Mouse (Mus musculus): ENCODE results near the gene Rnf115. TPM values are rescaled to one million over a fixed set of nuclear protein-coding genes. Genes with fewer than 3 reads are reported as not detected.

Rnf115 gene
- total RNA-seq, 1 experiment, result 22.1 TPM

GRCm38 (mm10) chr3:96690298-96690697 is 37.2 kb upstream of the Rnf115 start:
- no peak overlapping the region for H3K4me3 ChIP-seq (ENCODE audit: insufficient read depth in 1 of 2, low read depth in 1 of 2, low read length in 2 of 2, poor library complexity in 1 of 2, severe bottlenecking in 1 of 2)
- H3K4me1 ChIP-seq (ENCODE audit: control insufficient read depth in 2 of 2, insufficient read depth in 2 of 2, low read length in 2 of 2, poor library complexity in 1 of 2), result peaks cover 5 to 11% of the 10 kb centered on the region in 2 experiments
- H3K36me3 ChIP-seq (ENCODE audit: control insufficient read depth, insufficient read depth, low read length, poor library complexity, severe bottlenecking), result no peaks in the 10 kb centered on the region
- no peak for TF ChIP-seq HCFC1 (IDR thresholded peaks at IDR 0.05; ENCODE audit: borderline replicate concordance, insufficient read depth, low read length)
- TF ChIP-seq ZNF384 (IDR thresholded peaks at IDR 0.05; ENCODE audit: low read depth, low read length), result no peak
- no peak for TF ChIP-seq MAFK (IDR thresholded peaks at IDR 0.05; ENCODE audit: insufficient read depth, low read depth, low read length)
- no peak for TF ChIP-seq ZC3H11A (IDR thresholded peaks at IDR 0.05; ENCODE audit: borderline replicate concordance, low read depth, low read length)
- no peak for TF ChIP-seq CHD2 (IDR thresholded peaks at IDR 0.05; ENCODE audit: low read depth, low read length)
- in situ Hi-C loops (cut with MboI; ENCODE audit: low sequenced_read_pairs in 2 of 2, unreplicated experiment in 2 of 2), result no loop called here
- no peak overlapping the region for H3K9ac ChIP-seq (ENCODE audit: insufficient read depth, low read depth, low read length, poor library complexity, severe bottlenecking)
- H3K9me3 ChIP-seq (ENCODE audit: control insufficient read depth, insufficient read depth, low read depth, low read length), result no peaks in the 10 kb centered on the region
- no peak for DNase-seq (ENCODE audit: low read depth, low spot score)
- H3K27ac ChIP-seq (ENCODE audit: insufficient read depth, low read depth, low read length, poor library complexity, severe bottlenecking), result no peak overlapping the region

- no peak overlapping the region for H3K27ac ChIP-seq (ENCODE audit: insufficient read depth, low read depth, low read length, poor library complexity, severe bottlenecking)
These were observed 35.0 kb upstream of the Rnf115 start for GRCm38 (mm10) chr3:96692506-96692905.

DNA sequence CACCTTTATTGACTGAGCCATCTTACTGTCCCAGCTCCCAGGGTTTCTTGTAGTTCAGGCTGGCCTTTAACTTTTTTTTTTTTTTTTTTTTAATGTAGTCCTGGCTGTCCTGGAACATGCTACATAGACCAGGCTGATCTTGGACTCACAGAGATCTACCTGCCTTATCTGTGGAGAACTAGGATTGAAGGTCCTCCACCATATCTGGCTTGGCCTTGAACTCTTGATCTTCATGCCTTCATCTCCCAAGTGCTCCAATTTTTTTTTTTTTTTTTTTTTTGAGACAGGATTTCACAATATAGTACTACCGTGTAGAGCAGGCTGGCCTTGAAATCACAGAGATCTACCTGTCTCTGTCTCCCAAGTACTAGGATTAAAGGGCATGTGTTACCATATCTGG is 33.9 kb upstream of the Rnf115 start:
- peaks cover 10 to 12% of the 10 kb centered on the region in 2 experiments for H3K4me1 ChIP-seq (ENCODE audit: control insufficient read depth in 2 of 2, insufficient read depth in 2 of 2, low read length in 2 of 2, poor library complexity in 1 of 2)

More at GRCm38 (mm10) chr3:96692506-96692905, 35.0 kb upstream of the Rnf115 start:
- TF ChIP-seq ZNF384 (IDR thresholded peaks at IDR 0.05; ENCODE audit: low read depth, low read length) (no peak), MAFK (IDR thresholded peaks at IDR 0.05; ENCODE audit: insufficient read depth, low read depth, low read length) (no peak), ZC3H11A (IDR thresholded peaks at IDR 0.05; ENCODE audit: borderline replicate concordance, low read depth, low read length) (no peak), CHD2 (IDR thresholded peaks at IDR 0.05; ENCODE audit: low read depth, low read length) (no peak), HCFC1 (IDR thresholded peaks at IDR 0.05; ENCODE audit: borderline replicate concordance, insufficient read depth, low read length) (no peak)
- Histone ChIP-seq H3K36me3 (ENCODE audit: control insufficient read depth, insufficient read depth, low read length, poor library complexity, severe bottlenecking) (no peaks in the 10 kb centered on the region), H3K4me1 (ENCODE audit: control insufficient read depth in 2 of 2, insufficient read depth in 2 of 2, low read length in 2 of 2, poor library complexity in 1 of 2) (peaks cover 5 to 7% of the 10 kb centered on the region in 2 experiments), H3K9me3 (ENCODE audit: control insufficient read depth, insufficient read depth, low read depth, low read length) (no peaks in the 10 kb centered on the region), H3K9ac (ENCODE audit: insufficient read depth, low read depth, low read length, poor library complexity, severe bottlenecking) (no peak overlapping the region), H3K4me3 (ENCODE audit: insufficient read depth in 1 of 2, low read depth in 1 of 2, low read length in 2 of 2, poor library complexity in 1 of 2, severe bottlenecking in 1 of 2) (no peak overlapping the region; a peak in 1 of 4 replicates)
- in situ Hi-C loops (cut with MboI; ENCODE audit: low sequenced_read_pairs in 2 of 2, unreplicated experiment in 2 of 2), result no loop called here
- DNase-seq (ENCODE audit: low read depth, low spot score), result no peak

DNA sequence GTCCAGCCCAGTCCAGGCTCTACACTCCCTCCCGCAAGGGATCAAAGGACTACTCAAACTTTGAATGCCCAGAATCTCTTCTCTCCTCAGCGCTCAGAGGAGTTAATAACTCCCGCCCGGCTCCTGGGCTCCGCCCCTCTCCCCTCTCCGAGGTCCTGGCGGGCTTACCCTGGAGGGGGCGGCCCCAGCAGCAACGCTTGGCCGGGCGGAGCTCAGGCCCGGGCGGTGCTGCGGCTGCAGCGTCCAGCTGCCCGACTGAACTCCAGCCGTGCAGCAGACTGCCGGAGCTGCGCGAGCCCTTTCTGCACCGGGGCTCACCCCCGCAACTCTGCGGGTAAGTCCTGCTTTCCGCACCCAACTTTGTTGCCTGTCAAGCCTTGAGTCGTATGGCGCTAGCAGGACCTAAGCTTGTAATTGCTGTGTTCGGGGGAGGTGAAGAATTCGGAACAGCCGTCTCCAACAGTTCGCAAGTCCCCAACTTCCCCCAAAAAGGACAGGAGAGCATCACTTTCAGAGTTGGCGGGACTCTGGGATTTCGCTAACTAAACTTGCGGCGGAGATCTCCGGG is 31.2 kb upstream of the Rnf115 start, which contains the start of gene Pias3:
Gene Pias3 (plus strand): TSS at position 187 of the 568 bp plus-strand sequence.
- Histone ChIP-seq H3K4me1 (ENCODE audit: control insufficient read depth in 2 of 2, insufficient read depth in 2 of 2, low read length in 2 of 2, poor library complexity in 1 of 2) (peaks cover 13 to 18% of the 10 kb centered on the region in 2 experiments), H3K27ac (ENCODE audit: insufficient read depth, low read depth, low read length, poor library complexity, severe bottlenecking) (peak within 1 kb of the TSS; percentile 80), H3K9me3 (ENCODE audit: control insufficient read depth, insufficient read depth, low read depth, low read length) (no peaks in the 10 kb centered on the region), H3K36me3 (ENCODE audit: control insufficient read depth, insufficient read depth, low read length, poor library complexity, severe bottlenecking) (0 out of 2 replicates have a peak, but pooled peaks cover 1% of the 10 kb centered on the region), H3K4me3 (ENCODE audit: insufficient read depth in 1 of 2, low read depth in 1 of 2, low read length in 2 of 2, poor library complexity in 1 of 2, severe bottlenecking in 1 of 2) (peak within 1 kb of the TSS; percentile 88 to 92), H3K9ac (ENCODE audit: insufficient read depth, low read depth, low read length, poor library complexity, severe bottlenecking) (peak within 1 kb of the TSS; percentile 90)
- peak; percentile 85 for DNase-seq (ENCODE audit: low read depth, low spot score)
- in situ Hi-C loops (cut with MboI; ENCODE audit: low sequenced_read_pairs in 2 of 2, unreplicated experiment in 2 of 2), result no loop called here
- TF ChIP-seq ZNF384 (IDR thresholded peaks at IDR 0.05; ENCODE audit: low read depth, low read length) (no peak), ZC3H11A (IDR thresholded peaks at IDR 0.05; ENCODE audit: borderline replicate concordance, low read depth, low read length) (no peak), CHD2 (IDR thresholded peaks at IDR 0.05; ENCODE audit: low read depth, low read length) (no peak), HCFC1 (IDR thresholded peaks at IDR 0.05; ENCODE audit: borderline replicate concordance, insufficient read depth, low read length) (no peak), MAFK (IDR thresholded peaks at IDR 0.05; ENCODE audit: insufficient read depth, low read depth, low read length) (no peak)

More for the DNA sequence above, 33.9 kb upstream of the Rnf115 start:
- Histone ChIP-seq H3K27ac (ENCODE audit: insufficient read depth, low read depth, low read length, poor library complexity, severe bottlenecking) (no peak overlapping the region), H3K4me3 (ENCODE audit: insufficient read depth in 1 of 2, low read depth in 1 of 2, low read length in 2 of 2, poor library complexity in 1 of 2, severe bottlenecking in 1 of 2) (no peak overlapping the region), H3K9me3 (ENCODE audit: control insufficient read depth, insufficient read depth, low read depth, low read length) (no peaks in the 10 kb centered on the region), H3K9ac (ENCODE audit: insufficient read depth, low read depth, low read length, poor library complexity, severe bottlenecking) (no peak overlapping the region), H3K36me3 (ENCODE audit: control insufficient read depth, insufficient read depth, low read length, poor library complexity, severe bottlenecking) (no peaks in the 10 kb centered on the region)
- TF ChIP-seq MAFK (IDR thresholded peaks at IDR 0.05; ENCODE audit: insufficient read depth, low read depth, low read length) (no peak), ZC3H11A (IDR thresholded peaks at IDR 0.05; ENCODE audit: borderline replicate concordance, low read depth, low read length) (no peak), ZNF384 (IDR thresholded peaks at IDR 0.05; ENCODE audit: low read depth, low read length) (no peak)
- in situ Hi-C loops (cut with MboI; ENCODE audit: low sequenced_read_pairs in 2 of 2, unreplicated experiment in 2 of 2), result no loop called here
- DNase-seq (ENCODE audit: low read depth, low spot score), result no peak

Data from ES-E14 (cell line).